Mouse (Mus musculus): ENCODE measurements around the gene Rpl38.
"Not testable (repeated sequence)": the region's sequence is repeated elsewhere in the genome, so short reads cannot be mapped to it uniquely, and the experiment has no call there.

The Rpl38 gene

GRCm38 (mm10) chr11:114656994-114657644, 11.2 kb upstream of the Rpl38 start:
- in situ Hi-C loops (cut with MboI) = no loop called here

- in situ Hi-C loops (cut with MboI) = no loop called here
Measured at GRCm38 (mm10) chr11:114657737-114658136, 10.6 kb upstream of the Rpl38 start.

GRCm38 (mm10) chr11:114662161-114662560, 6.2 kb upstream of the Rpl38 start:
- in situ Hi-C loops (cut with MboI) = no loop called here

GRCm38 (mm10) chr11:114662746-114663362, 5.5 kb upstream of the Rpl38 start:
- in situ Hi-C loops (cut with MboI) = no loop called here

DNA sequence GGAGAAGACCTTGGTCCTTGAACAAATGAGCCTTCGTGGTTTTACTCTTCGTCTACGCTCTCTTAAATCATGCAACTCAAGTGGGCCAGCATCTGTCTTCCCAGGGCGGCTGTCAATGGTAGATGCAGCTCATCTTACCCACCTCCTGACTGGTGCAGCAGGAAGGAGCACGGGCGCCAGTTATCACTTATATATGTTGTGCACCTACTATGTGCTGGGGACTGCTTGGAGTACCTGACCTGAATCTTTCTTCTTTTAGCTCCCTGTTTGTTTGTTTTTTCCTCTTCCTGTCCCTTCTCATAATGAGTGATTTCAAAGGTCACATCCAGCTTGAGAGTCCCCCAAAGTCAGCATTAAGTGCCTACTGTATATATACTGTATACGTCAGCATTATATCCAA, 4.2 kb upstream of the Rpl38 start:
- in situ Hi-C loops (cut with MboI) = no loop called here

GRCm38 (mm10) chr11:114665463-114665862, 2.9 kb upstream of the Rpl38 start:
- in situ Hi-C loops (cut with MboI) = no loop called here

DNA sequence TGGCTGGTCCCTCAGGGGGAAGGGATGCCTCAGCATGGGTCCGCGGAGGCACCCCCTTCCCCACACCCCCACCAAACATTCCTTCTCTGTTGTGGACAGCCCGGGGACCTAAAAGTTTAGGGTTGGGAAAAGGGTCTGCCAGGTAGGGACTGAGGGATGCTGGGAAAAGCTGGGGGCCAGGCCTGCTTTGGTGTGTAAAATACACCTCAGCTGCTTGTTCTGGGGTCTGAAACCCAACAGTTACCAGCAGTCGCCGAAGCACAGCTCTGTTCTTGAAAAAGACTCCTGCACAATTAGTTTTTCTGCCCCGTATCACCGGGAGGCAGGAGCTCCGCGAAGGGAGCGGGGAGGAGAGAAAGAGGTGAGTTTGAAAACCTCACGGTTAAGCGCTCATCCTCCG, 1.5 kb upstream of the Rpl38 start:
- in situ Hi-C loops (cut with MboI) = no loop called here

DNA sequence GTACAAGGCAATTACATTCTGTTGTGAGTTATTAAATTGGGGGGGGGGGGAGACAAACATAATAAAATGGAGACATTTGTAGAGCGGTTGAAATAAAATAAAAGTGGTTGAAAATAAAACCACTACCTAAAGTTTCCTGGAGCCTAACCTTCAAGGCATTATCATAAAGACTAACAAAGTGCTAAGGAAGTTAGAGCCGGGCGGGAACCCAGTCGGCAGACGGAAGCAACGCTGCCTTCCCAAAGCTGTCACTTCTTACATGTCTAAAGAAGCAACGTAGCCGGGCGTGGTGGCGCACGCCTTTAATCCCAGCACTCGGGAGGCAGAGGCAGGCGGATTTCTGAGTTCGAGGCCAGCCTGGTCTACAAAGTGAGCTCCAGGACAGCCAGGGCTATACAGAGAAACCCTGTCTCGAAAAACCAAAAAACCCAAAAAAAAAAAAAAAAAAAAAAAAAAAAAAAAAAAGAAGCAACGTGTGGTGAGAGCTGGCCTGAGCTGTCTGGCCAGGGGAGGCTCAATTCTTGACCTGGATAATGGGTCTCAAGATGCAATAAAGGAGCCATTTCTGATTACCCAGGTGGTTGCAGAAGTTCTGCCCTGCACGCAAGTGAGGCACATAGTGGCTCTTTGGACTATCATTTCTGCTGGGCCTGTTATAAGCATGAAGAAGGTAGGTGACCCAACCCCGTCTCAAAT, 940 bp upstream of the Rpl38 start:
- in situ Hi-C loops (cut with MboI) = no loop called here

GRCm38 (mm10) chr11:114667932-114668285, 415 bp upstream of the Rpl38 start:
- in situ Hi-C loops (cut with MboI) = not testable (repeated sequence)

DNA sequence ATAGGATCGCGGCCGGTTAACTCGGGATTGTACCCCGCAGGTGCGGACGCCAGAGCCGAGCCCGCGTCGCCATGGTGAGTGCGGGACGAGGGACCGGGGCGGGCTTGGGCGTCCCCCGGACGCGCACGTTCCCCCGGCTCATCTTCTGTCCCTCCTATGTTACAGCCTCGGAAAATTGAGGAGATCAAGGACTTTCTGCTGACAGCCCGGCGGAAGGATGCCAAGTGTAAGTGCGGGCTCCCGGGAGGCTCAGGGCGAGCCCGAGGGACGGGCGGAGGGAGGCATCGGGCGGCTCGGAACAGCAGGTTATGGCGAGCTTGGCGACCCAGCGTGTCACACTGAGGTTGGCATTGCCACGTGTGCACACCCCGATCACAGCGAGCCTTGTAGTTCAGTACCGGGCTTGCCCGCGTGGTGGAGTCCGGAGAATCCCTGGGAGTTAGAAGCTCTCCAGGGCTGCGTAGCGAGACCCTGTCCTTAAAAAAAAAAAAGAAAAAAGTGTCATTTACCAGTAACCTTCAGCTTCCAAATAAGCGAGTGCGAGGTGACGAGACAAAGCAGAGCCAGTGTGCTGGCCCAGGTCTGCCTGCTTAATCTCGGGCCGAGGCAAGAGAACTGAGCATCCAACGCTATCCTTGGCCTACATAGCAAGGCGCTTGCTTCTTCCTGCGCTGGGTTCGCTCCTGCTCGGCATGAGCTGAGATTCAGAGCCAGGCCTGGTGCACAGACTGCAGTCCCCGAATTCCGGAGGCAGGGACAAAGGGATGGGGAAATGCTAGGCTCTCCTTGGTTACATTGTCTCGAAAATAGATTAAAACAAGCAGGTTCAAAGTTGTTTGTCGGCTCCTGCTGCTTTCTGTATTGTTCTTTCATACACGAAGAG, 658 bp downstream of the Rpl38 start:
- in situ Hi-C loops (cut with MboI) = no loop called here

- in situ Hi-C loops (cut with MboI) = loop anchor here (10.0 kb wide), 1 partner anchor 125 kb away; the partner anchor contains the start of genes Btbd17 and Gpr142
Measured at GRCm38 (mm10) chr11:114669651-114670168, 1.4 kb downstream of the Rpl38 start.

DNA sequence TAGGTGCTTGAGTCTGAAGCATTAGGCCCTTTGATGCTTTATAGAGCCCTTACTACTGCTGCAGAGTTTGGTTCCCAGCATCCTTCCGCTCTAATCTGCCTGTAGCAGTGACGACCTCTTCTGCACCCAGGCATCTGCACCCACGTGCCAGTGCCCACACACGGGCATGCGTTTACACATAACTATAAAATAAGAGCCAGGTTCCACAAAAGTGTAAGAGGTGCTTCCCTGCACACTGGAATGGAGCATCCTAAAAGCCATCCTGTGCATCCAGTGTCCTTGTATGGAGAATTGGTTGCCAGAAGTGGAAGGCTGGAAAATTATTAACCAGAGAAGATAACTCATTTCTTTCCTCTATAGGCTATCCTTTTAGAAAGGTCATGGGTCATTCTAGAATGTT, 2.8 kb downstream of the Rpl38 start:
- in situ Hi-C loops (cut with MboI) = loop anchor here (10.0 kb wide), 1 partner anchor 124 kb away; the partner anchor contains the start of genes Btbd17 and Gpr142

DNA sequence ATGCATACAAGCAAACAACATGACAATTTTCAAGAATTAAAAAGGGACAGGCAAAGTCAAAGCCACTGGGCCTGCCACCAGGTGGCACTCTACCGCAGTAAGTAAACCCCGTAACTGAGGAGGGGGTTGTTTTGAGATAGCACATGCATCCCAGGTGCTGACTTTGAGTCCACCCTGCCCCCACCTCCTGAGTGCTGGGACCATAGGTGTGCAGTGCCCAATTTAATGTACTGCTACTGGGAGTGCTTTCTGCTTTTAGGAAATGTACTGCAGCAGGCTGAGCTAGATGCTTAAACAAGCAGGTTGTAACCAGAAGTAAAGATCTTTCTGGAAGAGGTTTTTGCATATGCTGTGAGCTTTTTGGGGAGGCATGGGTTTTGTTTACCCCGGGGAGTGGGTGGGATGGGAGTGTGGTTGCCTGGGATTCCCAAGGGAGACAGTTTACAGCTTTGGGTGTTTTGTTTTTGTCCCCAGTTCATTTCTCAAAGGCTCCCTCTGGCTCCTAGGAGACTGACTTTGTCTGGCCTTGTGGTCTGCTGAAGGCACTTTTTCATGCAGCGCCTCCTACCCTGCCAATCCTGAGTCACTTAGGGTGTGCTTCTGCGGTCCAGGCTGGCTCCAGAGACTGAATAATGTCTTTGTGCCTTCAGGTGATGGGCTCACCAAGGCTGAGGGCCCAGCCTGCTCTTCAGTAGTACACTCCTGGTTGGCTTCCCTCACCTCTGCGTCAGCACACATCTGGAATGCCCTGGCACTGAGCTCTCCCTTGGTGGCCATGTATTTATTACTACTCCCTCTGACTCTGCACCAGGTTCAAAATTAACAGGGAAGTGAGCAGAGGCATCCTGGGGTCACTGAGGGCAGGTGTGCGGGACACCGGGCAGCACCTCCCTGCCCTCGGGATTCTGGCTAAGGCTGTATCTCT, 4.7 kb downstream of the Rpl38 start:
- in situ Hi-C loops (cut with MboI) = loop anchor here (10.0 kb wide), 1 partner anchor 122 kb away; the partner anchor contains the start of genes Btbd17 and Gpr142

DNA sequence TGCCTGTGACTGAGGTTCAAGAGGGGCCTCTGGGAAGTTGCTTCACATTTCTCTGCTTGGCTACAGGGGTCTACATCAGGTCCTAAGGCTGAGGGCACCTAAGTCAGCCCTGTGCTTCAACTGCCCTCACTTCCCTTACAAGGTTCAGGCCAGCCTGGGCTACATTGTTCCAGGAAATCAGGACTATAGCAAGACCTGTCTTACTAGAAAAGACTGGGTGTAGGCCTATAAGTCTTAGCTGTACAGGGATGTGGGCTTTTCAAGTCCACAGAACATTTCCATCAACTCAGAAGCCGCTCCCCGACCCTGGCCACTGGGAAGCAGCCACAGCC, 5.4 kb downstream of the Rpl38 start:
- in situ Hi-C loops (cut with MboI) = loop anchor here (10.0 kb wide), 1 partner anchor 121 kb away; the partner anchor contains the start of genes Btbd17 and Gpr142

DNA sequence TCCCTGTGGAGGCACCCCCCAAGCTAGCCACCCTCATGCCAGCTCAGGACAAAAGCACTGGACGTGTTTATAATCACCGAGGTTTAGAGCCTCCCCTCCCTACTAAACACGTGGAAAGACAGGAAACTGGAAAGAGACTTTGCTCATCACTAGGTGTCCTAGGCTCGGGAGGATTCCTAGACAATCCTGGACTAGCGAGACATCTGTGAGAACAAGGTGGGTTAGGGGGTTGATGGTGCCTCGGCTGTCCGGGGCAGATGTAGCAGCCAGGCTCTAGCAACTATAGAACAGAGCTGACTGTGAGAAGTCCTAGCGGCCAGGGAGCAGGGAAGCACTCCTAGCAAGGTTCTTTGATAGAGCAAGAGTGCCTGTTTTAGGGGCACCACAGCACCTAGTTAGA, 5.9 kb downstream of the Rpl38 start:
- in situ Hi-C loops (cut with MboI) = loop anchor here (10.0 kb wide), 1 partner anchor 121 kb away; the partner anchor contains the start of genes Btbd17 and Gpr142

- in situ Hi-C loops (cut with MboI) = loop anchor here (10.0 kb wide), 1 partner anchor 120 kb away; the partner anchor contains the start of genes Btbd17 and Gpr142
Measured at GRCm38 (mm10) chr11:114674796-114675195, 6.5 kb downstream of the Rpl38 start.

GRCm38 (mm10) chr11:114675341-114675825, 7.1 kb downstream of the Rpl38 start, which contains the start of gene Ttyh2:
TSS of gene Ttyh2 (plus strand) at chr11:114675431.
- in situ Hi-C loops (cut with MboI) = loop anchor here (10.0 kb wide), 1 partner anchor 119 kb away; the partner anchor contains the start of genes Btbd17 and Gpr142

DNA sequence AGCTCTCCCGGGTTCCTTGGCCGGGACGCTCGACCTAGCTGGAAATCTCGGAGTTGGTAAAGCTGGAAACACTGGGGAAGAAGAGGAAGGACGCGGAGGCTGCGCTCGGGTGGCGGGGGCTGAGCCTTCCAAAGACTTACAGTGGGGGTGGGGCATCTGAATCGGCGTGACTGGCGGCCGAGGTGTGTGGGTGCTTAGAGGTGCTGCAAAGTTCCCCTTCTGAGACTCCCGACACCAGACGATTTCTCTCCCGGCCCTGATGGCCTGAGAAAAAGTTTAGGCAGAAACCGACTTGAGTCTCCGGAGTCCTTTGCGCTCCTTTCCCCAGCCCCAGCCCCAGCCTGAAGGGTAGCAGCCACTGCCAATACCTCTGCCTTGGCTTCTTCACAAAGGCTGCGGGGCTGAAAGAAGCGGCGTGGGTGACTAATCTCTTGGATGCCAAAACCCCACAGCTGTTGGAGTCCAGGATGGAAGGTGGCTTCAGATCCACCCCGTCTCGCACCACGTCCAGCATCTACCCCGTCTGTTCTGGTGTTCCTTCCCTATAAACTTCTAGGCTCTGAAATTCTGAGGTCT, 7.6 kb downstream of the Rpl38 start:
- in situ Hi-C loops (cut with MboI) = loop anchor here (10.0 kb wide), 1 partner anchor 119 kb away; the partner anchor contains the start of genes Btbd17 and Gpr142

GRCm38 (mm10) chr11:114676431-114676830, 8.1 kb downstream of the Rpl38 start:
- in situ Hi-C loops (cut with MboI) = loop anchor here (10.0 kb wide), 1 partner anchor 118 kb away; the partner anchor contains the start of genes Btbd17 and Gpr142

All from mature B cell (primary cell).